Mouse (Mus musculus): Measurements from ENCODE around the gene Afap1l2.

DNA sequence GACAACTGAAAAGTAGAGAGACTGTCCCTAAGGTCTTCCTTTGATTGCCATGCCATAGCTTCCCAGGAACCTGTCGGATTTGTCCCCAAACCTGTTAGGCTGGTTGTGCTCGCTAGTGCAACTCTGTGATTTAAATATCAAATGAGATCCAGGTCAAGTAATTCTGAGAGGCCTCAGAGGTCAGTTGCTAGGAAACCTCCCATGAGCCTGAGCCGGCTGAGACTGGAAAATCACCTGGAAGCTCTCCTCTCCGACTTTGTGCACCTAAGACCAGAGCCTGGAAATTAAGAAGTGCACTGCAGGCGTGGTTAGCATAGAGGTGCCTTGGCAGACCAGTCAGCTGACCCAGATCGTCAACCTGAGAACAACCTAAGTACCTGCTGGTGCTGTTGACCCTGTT, 92.9 kb downstream of the Afap1l2 start:
- TF ChIP-seq CTCF (IDR thresholded peaks at IDR 0.05) (no peak), EP300 (IDR thresholded peaks at IDR 0.05) (peak; percentile 77)

Data from lung, postnatal 0 days (tissue).